Mouse (Mus musculus): Measurements from ENCODE around the gene Gpn3.

DNA sequence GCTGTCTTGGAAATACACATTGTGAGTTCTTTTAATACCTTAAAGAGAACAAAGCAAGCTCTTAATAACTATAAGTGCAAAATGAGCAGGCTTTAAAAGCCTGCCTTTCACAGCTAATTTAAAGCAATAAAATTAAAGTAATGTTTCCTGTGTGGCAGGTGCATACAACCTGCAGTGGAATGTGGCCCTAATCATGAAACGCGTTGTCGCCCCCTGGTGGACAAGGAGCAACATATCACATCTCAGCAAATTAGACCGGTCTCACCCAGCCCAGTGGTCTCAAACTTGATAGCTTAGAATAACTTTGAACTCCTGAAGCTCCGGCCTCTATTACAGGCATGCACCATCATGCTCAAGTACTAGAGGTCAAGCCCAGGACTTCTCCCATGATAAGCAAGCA is 27.4 kb upstream of the Gpn3 start:
- TF ChIP-seq MAFK (IDR thresholded peaks at IDR 0.05; ENCODE audit: insufficient read depth, low read depth, low read length) (peak; percentile 50; the same call in 1 of the 2 replicates), ZC3H11A (IDR thresholded peaks at IDR 0.05; ENCODE audit: borderline replicate concordance, low read depth, low read length) (peak; percentile 89; the same call in 1 of the 2 replicates)

Measured in ES-E14 (cell line).